Mouse (Mus musculus): ENCODE measurements around the gene Cnksr1.
A peak's percentile ranks its signal among the peaks of the same experiment; 100 is the strongest.

Gene Cnksr1

DNA sequence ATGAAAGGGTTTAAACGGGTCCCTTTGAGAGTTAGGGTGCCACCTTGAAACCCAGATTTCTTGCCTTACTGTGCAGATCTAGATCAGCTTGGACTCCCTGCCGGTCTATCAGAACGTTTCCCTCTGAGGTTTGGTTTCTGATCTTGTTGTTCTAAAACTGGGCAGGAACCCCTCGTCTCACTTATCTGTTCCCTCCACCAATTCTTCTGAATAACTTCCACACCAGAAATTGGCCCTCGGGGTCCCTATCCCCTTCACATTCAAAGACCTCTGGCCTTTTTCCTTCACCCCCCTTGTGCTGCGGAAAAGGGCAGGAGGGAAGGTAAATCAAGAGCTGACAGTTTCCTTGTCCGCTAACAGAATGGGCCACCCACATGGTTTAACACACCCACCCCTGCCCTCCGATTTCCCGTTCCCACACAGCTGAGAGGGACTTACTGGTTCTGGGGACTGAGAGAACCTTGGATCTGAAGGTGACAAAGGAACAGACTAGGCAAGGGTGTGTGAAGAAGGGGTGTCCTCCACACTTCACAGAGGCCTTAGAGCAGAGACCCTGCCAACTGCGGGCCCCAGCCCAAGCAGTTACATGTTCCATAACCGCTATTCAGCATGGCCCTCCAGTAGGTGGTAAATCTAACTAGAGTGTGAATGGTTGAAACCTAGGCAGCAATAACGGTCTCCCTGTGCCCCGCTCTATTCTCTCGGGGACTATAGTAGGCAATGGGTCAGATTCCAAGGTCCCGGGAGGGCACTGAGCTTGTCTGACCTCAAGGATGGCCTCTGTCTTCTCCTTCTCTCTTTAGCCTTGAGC, 14.9 kb upstream of the Cnksr1 start:
- no peak for DNase-seq (ENCODE audit: low read depth, low spot score)

DNA sequence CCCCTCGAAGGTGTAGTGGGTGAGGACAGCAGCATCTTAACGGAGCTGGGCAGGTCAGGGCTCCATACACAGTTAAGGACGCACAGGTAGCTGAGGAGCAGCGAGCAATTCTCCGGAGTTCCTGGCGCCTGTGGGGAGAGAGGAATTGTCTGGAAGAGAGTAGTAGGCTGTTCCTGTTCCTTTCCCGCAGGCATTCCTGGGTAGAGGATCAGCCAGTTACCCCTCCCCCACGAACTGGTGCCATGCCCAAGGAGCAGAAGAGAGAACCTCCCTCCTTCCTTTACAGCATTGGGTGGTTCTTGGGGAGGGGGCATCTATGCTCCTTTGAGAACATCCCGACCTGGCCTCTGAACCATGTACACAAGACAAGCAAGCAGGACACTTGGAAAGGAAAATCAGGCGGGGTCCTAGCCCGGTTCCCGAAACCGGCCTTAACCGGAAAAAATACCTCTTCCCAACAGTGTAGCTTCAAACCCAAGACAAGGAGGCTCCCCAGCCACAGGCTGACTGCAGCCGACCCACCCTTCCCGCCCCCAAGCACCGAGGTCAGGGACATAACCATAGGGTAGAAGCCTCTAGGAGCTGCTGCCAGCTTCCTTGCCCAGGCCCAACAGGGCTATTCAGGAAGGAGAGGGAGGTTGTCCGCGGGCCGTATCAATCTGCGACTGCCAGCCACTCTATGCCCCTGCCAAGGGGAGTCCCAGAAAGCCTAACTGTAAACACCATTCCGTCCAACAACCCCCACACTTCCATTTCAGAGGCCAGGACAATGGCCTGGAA, 14.1 kb upstream of the Cnksr1 start:
- no peak for DNase-seq (ENCODE audit: low read depth, low spot score)

DNA sequence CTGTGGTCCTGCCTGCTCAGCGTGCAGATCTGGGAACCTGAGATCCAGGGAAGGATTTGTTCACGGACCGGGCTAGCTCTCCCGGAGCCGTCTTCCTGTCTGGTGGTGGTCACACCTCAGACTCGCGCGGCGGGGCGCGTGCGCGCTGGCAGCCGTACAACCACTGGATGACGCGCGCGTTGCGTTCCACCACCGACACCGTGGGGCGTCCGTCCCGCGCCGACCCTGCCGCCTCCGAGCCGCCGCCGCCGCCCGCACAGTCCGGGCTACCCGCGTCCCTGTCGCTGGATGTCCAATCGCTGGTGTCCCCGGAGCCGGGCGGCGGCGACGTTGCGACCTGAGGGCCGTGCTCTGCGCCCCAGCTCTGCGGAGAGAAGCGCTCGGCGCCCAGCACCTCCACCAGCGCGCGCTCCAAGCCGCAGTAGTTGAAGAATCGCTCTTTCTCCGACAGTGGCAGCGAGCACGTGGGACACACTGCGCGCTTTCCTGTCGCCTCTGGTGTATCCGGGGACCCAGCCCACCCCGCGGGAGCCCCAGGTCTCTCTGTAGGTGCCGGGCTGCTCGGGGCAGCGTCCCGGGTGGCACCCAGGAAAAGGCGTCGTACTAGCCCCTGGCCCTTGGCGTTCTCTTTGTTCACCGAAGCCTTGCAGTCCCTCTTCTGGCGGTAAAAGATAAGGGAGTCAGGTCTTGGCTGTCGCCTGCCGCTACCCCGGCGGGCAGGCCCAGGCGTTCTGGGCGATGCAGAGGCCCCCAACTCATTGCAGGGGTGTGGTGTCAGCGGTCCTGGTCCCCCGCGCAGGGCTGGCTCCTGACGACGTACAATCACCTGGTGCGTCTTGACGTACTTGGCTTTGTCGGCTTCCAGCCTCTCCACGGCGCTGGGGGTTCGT, 13.3 kb upstream of the Cnksr1 start:
- no peak for DNase-seq (ENCODE audit: low read depth, low spot score)

GRCm38 (mm10) chr4:134250930-134251240, 12.7 kb upstream of the Cnksr1 start:
- DNase-seq (ENCODE audit: low read depth, low spot score), result no peak

GRCm38 (mm10) chr4:134250116-134250929, 12.1 kb upstream of the Cnksr1 start:
- no peak for DNase-seq (ENCODE audit: low read depth, low spot score)

GRCm38 (mm10) chr4:134249651-134250050, 11.5 kb upstream of the Cnksr1 start:
- peak; percentile 67 for DNase-seq (ENCODE audit: low read depth, low spot score)

GRCm38 (mm10) chr4:134246719-134247258, 8.6 kb upstream of the Cnksr1 start, which contains the start of gene Gm30191:
TSS of gene Gm30191 (plus strand) at chr4:134246935.
- DNase-seq (ENCODE audit: low read depth, low spot score), result no peak

GRCm38 (mm10) chr4:134246256-134246655, 8.1 kb upstream of the Cnksr1 start:
- DNase-seq (ENCODE audit: low read depth, low spot score), result no peak

- DNase-seq (ENCODE audit: low read depth, low spot score), result peak; percentile 81
Measured at GRCm38 (mm10) chr4:134245148-134245843, 7.1 kb upstream of the Cnksr1 start, which contains the start of gene Zfp593. TSS of gene Zfp593 (minus strand) at chr4:134245592.

DNA sequence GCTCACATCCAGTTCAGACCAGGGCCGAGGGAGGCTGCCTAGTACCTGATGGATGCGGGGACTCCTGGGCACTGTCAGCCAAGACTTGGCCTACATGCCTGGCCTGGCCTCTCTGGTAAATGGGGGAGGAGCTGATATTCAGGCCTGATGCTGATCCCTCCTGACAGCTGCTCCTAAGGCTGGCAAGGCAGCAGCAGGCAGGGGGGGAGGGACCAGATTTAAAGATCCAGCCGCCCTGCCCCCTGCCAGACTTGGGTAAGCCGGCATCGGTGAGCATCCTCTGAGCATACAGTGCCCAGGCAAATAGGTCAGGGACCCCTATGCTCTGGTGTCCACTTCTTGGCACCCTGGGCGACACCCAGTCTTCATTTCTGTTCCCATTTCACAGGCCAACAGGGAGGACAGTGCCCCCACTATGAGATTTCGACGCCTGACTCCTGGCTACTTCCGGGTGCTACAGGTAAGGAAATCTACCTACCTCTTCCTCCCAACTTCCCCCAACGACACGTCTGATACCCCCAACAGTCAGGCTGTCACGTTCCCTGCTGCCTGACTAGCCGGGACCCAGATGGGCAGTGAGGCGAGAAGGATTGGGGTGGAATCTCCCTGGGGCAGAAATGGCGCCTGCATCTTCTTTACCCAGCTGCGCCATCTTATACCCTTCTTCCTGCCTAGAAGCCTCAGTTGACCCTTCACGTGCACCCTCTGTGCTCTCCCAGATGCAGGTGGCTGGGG, 5.5 kb upstream of the Cnksr1 start, which contains the start of gene E130218I03Rik:
TSS of gene E130218I03Rik (plus strand) at position 147 of the 735 bp plus-strand sequence.
- peak; percentile 85 for DNase-seq (ENCODE audit: low read depth, low spot score)

DNA sequence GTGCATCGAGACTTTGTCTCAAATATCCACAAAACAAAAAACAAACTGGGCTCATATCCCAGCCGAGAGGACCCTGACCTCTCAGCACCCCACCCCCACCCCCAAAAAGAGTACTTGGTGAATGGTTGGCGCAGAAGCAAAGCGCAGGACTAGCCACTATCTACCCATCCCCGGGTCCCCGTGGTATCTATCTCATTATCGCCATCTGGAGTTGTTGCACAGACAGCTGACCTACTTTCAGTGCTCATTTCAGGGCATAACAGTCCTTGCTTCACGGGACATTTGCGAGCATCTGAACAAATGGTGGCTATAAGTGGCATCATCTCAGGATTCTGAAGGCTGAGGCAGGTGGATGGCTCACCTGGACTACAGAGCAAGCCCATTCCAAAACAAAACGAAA, 487 bp upstream of the Cnksr1 start:
- no peak for DNase-seq (ENCODE audit: low read depth, low spot score)

DNA sequence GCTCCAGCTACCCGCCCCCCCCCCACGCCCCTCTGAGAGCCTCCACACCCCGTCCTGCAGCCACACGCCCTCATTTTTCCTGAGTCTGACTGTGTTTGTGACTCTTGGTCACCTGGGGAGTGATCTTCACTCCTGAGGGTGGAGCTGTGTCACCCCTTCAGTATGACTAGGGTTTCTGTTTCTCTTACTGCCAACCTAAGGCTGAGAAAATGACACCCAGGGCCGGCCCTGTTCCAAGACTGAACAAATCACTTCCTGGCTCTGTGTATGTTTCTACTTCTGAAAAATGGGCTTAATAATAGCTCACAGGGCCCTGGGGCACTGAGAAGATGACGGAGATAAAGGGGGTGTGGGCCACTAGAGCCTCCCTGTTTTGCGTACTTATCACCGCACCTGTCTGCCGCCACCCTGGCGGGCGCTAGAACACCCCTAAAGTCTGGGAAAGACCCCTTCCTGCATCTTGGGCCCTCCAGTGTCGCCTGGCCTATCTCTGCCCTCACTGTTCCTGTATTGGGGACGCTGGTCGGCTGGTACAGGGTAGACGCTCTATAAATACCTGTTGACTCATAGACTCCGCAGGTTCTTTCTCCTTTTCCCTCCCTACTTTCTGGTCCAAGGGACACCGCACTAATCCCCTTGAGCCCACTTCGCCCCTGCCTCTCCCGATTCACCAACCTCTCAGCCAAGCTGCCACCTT, 469 bp downstream of the Cnksr1 start:
- DNase-seq (ENCODE audit: low read depth, low spot score), result no peak

DNA sequence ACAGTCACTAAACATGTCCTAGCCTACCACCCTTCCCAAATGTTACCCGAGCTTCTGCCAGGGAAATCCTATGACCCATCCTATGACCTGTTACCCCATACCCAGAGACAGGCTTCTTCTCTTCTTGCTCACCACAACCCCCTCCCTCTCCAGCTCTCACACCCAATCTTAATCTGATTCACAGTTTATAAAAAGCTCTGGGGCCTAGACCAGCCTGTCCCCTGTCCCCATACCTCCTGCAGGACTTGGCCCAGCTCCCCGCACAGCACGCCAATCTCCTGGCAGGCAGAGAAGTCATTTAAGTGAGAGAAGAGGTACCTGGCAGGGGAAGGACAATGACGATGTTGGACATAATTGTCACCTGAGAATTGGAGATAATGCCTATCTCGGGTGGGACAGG, 3.3 kb downstream of the Cnksr1 start:
- DNase-seq (ENCODE audit: low read depth, low spot score), result no peak

DNA sequence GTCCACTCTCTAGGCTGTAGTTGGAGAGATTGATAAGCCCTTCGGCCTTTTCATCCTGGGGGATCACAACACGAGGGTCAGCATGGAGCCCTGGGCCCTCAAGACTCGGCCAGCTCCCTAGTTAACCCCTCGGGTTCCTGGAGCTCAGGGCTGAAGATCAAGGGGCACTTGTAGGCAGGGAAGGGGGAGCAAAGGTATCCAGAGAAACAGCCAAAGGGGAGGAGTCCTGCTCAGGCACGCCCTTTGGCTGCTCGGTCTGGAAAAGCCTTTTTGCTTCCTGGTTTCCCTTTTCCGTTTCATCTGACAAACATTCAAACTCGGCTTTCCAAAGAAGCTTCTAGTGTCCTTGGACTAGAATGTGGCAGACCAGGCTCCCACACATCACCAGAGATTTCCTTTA, 7.8 kb downstream of the Cnksr1 start:
- DNase-seq (ENCODE audit: low read depth, low spot score), result no peak

DNA sequence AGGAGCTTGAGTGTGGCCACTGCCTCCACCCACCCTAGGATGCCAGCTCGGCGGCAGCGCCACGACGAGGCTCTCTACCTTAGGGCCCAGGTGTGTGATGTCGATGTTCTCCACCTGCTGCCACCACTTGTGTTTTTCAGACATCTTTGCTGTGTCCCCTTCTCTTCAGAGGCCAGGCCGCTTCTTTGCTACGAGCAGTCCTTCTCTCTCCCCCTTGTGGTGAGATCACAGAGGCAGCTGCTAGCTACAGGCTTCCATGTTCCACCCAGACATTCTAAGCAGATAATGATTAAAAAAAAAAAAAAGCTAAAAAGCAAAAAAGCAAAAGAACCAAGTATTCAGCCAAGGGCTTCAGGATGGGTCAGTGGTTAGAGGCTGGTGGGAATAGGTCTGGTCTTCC, 11.0 kb downstream of the Cnksr1 start, which contains the start of gene Catsper4:
TSS of gene Catsper4 (minus strand) at position 190 of the 400 bp plus-strand sequence.
- DNase-seq (ENCODE audit: low read depth, low spot score), result no peak

DNA sequence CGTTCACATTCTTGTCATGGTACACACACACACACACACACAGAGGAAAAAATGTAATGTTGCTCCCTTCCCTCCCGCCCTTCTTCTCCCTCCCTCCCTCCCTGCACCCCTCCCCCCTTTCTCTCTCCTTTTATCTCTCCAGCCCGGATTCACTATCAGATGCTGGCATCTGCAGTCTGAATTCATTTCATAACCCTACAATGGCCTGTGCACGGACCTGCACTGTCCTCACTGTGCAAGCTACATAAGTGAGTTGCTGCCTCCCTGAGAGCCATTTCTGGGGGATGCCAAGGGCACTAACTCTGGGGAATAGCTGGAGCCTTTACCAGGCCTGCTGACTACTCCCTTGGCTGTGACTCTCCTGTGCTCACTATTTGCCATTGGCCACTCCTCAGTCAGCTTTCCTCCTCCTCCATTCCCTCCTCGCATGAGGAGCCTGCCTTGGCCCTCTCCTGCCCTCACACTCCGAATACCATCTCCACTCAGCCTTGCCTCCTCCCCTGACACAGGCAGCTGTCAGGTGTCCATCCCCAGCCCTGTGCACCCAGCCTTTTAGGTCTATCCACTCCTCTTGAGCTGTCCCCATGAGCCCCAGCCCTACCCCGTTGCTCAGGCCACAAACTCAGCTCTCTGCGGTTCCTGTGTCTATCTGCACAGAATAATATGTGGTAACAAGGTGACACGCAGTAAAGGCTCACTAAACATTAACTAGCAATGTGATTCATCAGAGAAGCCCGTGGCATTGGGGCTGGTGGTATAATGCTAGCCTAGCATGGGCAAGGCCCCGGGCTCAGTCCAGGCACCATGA, 15.2 kb downstream of the Cnksr1 start:
- DNase-seq (ENCODE audit: low read depth, low spot score), result no peak

DNA sequence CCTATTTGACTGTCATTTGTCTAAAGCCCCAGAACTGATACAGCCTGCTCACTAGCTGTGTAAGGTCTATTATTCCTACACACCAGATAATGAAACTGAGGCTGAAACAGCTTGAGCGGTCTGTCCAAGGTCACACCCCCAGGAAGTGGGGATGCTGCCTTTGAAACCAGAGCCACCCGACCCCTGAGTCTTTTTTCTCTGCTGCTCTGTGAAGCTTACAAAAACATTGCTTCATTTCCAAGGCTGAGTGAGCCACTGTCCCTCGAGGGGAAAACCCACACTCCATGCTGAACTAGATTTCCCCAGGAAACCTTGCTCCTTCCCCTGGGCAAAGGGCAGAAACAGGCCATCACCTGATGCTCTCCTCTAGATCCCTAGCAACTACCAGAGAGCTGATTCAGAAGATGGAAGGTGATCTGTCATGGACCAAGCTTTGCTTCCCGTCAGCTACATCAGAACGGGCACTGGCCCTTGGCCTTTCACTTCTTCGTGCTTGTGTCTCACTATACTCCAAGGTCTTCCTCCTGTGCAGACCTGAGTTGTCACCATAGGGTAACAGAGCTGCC, 31.6 kb downstream of the Cnksr1 start:
- no peak for DNase-seq (ENCODE audit: low read depth, low spot score)
